Mouse (Mus musculus) right cerebral cortex, adult 18-20 months (tissue): ENCODE data around the gene Rdh5.

Experiments used
- DNase-seq: peaks from one replicate; pipeline ENCODE4 v3.0.0; 2022; ENCODE audit warnings: mixed read lengths

Rdh5 gene

GRCm38 (mm10) chr10:128902409-128902988 is 20.2 kb downstream of the Rdh5 start:
- no peak for DNase-seq

DNA sequence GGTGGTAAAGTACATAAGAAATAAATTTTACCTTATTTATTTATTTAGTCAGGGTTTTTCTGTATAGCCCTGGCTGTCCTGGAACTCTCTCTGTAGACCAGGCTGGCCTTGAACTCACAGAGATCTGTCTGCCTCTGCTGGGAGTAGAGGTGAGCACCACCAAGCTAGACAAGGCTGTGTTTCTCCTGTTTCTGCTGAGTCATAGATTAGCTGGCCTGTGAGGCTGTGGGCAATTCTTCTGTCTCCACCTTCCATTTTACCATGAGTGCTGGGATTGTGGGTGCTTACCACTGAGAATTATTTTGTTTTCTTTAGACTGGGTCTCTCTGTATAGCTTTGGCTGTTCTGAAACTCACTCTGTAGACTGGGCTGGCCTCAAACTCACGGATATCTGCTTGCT is 21.3 kb downstream of the Rdh5 start:
- DNase-seq, result no peak

- DNase-seq, result no peak
These were observed 22.0 kb downstream of the Rdh5 start, which contains the start of gene Cd63 for GRCm38 (mm10) chr10:128900698-128901097. Gene Cd63 (plus strand): TSS chr10:128900989.

DNA sequence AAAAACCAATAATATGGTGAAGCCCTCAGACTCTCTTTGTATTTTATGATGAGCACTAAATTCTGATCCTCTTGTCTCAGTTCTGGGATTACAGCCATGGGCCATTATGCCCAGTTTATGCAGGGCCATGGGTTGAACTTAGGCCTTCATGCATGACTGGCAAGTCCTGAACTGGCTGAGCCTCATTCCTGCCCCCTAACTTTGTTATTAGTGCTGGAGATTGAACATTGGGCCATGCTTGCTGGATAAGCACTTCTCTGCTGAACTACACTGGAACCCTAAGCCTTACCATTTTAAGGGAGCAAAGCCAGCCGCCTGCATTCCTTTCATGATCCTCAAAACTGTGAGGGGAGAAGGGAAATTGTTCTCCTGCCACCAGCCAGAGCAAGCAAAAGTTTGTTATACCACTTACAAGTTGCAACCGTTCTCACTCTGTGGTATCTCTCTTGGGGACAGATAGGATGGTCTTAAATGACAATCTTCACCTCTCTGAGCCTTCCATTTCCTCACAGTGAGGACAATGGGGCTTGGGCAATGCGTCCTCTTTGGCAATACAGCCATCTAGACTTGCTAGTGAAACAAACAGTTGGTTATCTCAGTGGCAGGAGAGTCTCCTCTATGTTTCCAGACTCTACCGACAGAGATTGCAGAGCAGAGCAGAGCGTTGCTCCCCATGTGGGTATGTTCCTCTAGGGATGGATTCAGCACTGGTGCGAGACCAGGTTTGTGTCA is 22.8 kb downstream of the Rdh5 start:
- no peak for DNase-seq

DNA sequence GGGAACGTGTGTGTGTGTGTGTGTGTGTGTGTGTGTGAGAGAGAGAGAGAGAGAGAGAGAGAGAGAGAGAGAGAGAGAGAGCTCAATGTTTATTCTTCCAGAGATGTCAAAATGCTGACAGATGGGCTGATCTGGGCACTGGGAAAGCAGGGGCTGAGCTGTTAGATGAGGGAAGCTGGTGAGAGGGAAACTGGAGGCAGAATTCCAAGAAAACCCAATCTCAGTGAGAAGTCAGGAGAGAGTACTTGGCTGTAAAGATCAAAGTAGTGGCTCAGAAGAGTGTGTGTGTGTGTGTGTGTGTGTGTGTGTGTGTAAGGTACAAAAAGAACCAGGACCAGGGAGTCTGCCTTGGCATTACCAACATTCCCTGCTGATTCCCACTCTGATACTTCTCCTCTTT is 25.2 kb downstream of the Rdh5 start:
- no peak for DNase-seq

DNA sequence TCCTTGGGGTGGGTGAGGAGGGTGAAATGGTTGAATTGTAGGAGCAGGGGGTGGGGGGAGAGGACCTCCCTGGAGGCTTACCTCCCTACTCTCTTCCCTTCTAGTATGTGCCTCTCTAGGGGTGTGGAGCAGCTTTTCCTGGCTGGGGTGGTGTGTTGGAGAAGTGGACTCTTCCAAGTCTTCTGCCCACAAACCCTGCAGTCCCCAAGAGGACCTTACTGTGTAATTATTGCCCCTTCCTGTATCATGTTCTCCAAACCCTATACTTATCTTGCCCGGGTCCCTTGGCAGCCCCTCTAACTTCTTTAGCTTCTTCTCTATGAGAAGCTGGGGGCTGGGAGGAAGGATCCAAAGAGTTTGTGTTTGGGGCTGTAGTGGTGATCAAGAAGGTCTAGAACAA is 25.9 kb downstream of the Rdh5 start:
- no peak for DNase-seq

DNA sequence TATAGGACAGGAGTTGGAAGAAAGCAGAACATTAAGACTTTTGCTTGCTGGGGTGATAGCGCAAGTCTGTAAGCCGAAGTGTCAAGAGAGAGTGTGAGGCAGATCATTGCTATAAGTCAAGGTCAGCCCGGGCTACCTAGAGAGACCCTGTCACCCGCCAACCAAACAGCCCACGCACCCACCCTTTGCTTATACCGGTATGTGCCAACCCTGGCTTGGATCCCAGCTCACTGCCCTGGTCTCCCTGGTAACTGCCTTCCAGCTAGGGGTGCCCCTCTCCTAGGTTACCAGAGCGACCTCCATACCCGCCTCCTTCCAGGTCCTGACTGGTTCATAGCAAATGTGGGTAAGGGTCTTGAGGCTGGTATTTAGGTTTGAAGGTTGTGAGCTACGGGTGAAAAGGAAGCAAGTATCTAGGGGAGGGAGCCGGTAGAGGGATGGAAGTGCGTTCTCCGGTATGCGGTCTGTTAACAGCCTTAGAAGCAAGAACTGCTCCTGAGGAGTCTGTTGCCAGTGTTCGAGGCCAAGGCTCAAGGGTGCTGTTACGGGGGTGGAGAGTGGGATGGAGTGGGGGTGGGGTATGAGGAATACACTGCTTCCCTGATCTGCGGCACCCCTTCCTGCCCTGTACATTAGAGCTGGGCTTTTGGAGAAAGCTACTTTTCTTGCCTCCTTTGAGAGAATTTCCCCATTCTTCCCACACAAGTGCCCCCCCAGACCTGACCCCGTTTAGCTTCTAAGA is 26.6 kb downstream of the Rdh5 start:
- DNase-seq, result peak; percentile 49

- DNase-seq, result peak; percentile 75
These were observed 27.3 kb downstream of the Rdh5 start for GRCm38 (mm10) chr10:128895437-128895836.

DNA sequence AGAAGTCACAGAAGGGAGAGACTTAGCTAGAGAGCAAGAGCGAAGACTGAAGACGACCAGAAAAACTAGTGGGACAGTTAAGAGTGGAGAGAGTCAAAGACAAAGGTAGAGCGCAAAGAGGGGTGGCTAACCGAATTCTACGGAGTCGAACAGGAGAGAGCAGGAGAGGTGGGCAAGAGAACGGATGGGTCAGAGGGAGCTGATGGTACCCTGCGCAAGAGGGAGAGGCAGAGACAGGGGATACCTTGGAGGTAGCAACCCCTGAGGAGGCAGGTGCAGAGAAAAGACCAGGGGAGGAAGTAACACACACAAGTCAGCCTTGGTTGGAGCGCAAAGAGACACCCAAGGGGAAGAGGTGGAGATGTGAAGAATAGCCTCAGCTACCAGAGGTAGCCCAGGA is 30.4 kb downstream of the Rdh5 start:
- DNase-seq, result no peak

- peak; percentile 33 for DNase-seq
These were observed 31.2 kb downstream of the Rdh5 start, which contains the start of gene Gdf11 for GRCm38 (mm10) chr10:128891296-128892094. Gene Gdf11 (minus strand): TSS chr10:128891718.

- no peak for DNase-seq
These were observed 32.0 kb downstream of the Rdh5 start for GRCm38 (mm10) chr10:128890383-128891295.

GRCm38 (mm10) chr10:128889846-128890245 is 32.8 kb downstream of the Rdh5 start:
- DNase-seq, result no peak

DNA sequence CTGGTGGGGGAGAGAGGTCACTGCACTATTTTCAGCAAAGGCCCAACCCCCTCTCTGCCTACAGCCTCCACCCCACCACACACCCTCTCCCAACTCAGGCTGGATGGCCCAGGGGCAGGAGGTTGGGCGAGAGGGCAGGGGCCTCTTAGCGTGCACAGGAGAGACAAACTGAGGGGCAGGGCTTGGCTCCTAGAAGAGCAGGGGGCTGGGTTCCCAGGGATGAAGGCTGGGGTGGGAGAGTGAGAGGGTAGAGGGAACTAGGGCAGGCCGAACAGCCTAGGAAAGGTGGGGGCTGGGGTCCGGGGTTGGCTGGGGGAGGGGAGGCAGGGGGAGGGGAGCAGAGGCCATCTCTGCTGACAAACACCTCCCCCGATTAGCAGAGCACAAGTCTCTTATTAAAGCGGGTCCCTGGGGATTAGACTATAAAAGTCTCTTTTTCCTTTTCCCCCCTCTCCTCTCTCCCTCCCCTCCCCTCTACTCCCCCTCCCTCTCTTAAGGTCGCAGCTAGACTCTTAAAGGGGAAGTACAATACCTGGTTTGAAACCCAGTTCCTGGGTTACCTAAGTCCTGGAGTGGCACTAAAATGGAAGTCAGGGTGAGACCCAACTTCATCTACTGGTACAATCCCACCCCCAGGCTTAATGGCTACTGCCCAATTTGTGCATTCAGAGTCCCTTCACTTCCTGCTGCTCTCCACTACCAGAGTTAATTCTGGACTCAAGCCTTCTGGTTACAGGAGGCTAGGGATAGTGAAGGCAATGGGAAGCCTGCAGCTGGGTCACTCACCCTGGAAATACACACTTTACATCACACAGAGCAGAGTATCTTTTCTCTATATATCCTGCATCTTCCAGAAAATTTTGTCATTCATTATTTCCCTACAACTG is 33.5 kb downstream of the Rdh5 start:
- DNase-seq, result no peak

- no peak for DNase-seq
These were observed 40.6 kb downstream of the Rdh5 start for GRCm38 (mm10) chr10:128882067-128882466.

GRCm38 (mm10) chr10:128878811-128879210 is 43.9 kb downstream of the Rdh5 start:
- no peak for DNase-seq

DNA sequence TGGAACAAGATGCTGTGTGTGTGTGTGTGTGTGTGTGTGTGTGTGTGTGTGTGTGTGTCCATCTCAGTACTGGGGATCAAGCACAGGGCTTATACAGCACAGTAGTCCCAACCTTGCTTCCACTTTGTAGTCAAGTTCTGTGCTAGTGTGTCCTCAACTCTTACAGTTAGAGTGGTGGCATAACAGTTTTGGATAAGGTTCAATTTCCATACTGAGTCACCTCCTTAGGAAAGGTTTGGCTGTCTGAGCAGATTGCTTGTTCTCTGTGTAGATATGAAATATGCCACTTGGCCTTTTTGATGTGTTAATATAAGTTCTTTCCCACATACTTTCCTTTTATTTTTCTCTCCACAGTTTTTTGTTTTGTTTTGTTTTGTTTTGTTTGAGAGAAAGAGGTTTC is 44.4 kb downstream of the Rdh5 start:
- DNase-seq, result no peak

DNA sequence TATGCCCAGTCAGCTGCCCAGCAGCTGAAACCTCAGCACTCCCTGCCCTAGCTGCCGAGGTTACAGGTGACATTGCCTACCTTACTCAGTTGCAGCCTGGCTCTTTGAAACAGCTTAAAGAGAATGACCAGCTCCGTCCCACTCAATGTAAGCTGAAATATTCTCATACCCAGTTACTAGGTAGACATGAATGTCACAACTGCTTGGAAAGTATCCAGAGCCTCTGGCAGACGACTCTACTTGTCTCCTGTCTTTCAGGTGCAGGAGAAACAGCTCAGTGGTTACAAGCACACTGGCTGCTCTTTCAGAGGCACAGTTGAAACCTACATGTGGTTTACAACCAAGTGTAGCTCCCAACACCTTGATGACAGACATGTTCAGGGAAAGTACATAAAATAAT is 52.3 kb downstream of the Rdh5 start:
- DNase-seq, result no peak

DNA sequence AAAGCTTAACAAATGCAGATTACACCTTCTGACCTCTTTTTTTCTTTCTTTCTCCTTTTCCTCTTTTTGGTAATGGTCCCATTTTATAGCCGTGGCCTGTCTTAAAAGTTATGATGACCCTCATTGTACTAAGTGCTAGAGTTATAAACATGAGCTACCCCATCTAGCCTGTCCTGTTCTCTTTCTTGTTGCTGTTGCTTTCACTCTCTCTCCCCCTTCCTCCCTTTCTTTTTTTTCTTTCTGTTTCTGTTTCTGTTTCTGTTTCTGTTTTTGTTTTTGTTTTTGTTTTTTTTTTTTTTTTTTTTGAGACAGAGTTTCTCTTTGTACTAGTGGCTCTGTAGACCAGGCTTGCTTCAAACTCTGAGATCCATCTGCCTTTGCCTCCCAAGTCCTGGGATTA is 56.2 kb downstream of the Rdh5 start:
- DNase-seq, result no peak

DNA sequence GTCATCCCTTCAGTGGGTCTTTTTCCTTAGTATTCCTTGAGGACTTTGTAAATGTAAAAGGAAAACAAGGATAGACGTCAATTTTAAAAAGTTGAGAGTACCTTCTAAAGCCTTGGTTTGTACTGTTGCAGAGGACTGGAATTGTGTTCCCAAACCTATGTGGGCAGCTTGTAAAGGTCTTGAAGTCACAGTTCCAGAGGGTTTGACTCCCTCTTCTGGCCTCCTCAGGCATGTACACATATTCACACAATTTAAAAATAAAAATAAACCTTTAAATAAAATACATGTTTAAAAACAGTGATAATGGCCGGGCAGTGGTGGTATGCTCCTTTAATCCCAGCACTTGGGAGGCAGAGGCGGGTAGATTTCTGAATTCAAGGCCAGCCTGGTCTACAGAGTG is 56.6 kb downstream of the Rdh5 start:
- no peak for DNase-seq
